Mouse (Mus musculus) C2C12 (cell line): ENCODE measurements around the gene Mrpl54.

ENCODE experiments used
- CTCF ChIP-seq: IDR thresholded peaks from one replicate; pipeline ENCODE4 v1.5.1; 2011; ENCODE audit not compliant: control insufficient read depth, insufficient read depth, insufficient read length
- USF1 ChIP-seq: IDR thresholded peaks from one replicate; pipeline ENCODE4 v1.6.1; 2011; ENCODE audit warnings: low read depth, mild to moderate bottlenecking, control low read depth, moderate library complexity

DNA sequence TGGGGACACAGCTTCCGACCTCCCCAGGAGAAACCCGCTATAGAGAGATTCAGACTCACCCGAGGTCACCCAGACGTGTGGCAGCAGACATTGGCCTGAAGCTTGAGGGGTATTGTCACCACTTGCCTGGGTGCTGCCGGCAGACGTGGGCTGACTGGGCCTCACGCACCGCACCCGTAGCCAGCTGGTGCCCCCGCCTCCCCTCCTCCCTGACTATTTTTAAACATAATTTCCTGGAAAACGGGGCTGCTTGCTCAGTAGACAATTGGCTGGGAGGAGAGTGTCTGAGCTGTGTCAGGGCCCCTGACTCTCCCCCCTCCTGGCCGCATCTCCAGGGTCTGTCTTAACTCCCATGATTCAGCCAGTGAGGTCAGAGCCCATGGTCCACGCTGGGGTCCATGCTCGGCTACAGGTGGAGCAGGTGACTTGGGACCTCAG is 36.1 kb upstream of the Mrpl54 start:
- TF ChIP-seq CTCF (no peak), USF1 (no peak)
